Mouse (Mus musculus) embryo, embryonic 10 days (tissue): ENCODE measurements around the gene Tex48.

Source experiments
- DNase-seq: peaks from one replicate; pipeline ENCODE4 v3.0.0-alpha.2; 2015; ENCODE audit warnings: low spot score

Gene Tex48

DNA sequence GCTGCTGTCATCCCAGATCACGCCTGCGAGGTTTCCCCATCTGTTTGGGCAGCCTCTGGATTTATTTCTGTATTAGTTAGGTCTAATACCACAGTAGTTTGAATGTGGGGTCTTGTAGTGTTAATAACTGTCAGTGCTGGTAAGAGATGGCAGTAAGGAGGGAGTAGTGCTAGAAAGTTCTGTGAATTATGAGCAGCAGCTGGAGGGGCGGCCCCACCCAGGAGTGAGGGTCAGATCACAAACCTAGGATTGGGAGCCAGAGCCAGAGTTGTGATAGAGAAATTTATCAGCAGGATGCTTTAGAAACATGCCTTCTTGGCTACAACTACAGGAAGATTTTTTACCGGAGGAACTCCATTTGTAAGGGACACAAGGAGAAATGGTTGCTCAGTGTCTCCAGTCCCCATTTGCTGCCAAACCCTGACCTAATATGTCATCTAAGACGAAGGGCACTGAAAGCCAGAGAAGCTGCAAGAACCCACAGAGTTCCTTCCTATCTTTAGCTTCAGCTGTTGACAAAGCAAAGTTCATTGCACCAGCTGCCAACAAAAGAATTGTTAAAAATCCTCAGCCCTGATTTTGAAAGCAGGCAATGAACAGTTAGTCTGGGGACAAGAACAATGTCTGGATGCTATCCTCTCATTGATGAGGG lies 27.6 kb downstream of the Tex48 start:
- DNase-seq, result no peak

DNA sequence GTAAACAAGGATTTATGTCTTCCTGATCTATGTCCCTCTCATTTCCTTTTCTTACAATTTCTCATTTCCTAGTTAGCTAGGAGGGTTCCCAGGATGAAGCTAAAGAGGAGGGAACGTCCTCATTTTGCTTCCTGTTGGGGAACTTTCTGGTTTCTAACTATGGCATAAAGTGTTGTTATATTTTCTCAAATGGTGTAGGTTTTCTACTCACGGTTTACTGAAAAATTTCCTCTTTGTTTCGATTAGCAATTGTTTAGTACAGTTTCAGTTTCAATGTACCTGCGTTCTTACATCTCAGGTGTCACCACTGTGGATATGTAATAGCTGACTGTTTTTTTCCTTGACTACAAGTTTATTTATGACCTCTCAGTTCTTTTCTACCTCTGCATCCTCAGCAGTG lies 31.7 kb downstream of the Tex48 start:
- DNase-seq, result no peak

DNA sequence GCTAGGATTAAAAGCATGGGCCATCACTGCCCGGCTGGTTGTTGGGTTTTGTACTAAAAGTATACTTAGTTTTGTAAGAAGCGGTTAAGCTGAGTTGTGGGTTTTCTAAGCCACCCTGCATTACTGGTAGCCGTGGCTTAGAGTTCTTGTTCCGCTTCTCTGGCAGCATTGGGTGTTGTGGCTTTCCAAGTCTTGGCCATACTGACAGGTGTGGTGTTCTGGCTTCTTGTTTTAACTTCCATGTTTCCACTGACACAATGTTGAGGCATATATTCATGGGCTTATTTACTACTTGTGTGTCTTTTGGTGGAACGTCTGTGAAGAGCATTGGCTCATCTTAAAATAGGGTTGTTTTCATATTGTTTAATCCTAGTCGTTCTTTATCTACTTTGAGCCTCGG lies 32.2 kb downstream of the Tex48 start:
- DNase-seq, result no peak

DNA sequence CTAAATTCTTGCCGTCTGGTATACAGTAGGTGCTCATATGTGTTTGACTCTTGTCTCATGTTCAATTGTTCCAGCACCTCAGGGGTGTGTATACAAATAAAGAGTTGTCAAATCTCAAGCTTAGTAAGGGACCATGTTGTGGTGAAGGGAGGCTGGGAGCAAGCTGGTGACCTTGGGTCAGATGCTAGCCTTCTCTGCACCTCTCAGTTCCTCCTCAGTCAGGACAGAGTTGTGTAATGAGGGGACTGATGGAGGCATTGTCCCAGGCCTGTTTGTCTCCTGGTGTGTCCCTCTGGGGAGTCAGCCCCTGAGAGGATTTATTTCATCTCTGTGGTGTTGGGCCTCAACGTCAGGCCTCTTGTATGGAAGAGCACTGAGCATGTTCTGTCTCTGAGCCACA lies 36.0 kb downstream of the Tex48 start:
- no peak for DNase-seq

DNA sequence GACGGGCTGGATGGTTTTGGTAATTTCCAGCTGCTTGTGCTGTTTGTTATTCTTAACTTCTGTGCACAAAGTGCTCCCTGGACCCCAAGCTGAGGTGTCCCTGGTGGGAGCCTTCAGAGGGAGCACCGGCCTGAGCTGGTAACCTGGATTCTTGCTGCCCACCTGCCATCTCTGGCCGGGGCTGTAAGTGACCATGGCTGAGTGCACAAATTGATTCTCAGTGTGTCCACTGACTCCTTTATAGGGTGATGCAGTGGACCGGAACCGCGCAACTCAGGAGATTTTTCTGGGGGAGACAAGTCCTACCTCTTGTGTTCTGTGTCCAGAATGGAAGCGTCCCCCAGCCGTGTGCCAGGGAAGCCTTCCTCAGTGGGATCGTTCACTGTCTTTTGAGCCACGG lies 37.0 kb downstream of the Tex48 start:
- no peak for DNase-seq

DNA sequence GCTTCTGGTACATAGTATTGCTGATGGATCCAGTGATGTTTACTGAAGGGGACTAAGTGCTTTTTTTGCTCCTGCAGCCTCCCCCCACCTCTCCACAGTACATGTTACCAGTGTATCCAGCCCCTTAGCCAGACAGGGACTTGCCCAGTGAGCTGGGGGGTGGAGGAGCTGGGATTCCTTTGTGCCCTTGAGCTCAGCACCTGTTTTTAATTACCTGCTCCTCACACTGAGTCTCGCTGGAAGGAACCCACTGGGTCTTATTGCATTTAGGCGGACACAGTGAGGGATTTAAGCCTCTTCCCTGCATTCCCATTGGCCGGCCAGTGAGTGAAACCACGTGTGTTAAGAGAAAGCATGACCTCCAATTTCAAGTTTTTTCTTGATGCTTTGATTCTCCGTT lies 39.6 kb downstream of the Tex48 start:
- peak; percentile 83 for DNase-seq

DNA sequence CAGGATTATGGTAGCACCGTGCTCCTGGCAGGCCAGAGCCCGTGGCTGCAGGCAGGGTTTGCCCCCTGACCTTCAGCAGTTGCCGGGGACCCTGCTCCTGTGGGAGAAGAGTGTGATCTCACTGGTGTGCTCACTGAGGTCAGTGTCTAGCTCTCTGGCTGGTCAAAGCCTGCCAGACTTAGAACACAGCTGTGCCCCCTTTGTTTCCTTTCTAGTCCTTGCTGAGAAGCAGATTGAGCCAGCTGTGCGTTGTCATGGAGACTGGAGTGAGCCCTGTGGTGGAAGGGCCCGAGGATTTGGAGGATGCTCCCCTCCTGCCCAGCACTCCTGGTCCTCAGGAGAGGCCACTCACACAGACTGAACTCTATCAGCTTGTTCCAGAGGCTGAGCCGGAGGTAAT lies 42.1 kb downstream of the Tex48 start:
- DNase-seq, result peak; percentile 80

DNA sequence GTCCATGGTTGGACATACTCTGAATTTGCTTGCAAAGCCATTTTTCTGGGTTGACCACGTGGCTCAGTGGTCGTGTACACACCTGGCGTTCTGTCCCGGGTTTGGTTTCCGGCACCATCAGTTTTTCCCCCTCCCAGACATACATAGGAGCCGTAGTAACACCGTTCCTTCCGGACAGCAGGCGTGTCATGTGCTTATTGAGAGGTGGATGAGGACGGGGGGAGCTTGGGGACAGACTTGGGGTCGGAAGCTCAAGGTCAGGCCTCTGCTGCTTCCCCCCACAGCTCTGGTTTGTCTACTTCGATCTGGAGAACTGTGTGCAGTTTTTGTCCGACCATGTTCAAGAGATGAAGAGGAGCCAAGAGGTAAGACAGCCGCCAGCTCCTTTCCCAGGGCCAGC lies 42.6 kb downstream of the Tex48 start:
- DNase-seq, result no peak

DNA sequence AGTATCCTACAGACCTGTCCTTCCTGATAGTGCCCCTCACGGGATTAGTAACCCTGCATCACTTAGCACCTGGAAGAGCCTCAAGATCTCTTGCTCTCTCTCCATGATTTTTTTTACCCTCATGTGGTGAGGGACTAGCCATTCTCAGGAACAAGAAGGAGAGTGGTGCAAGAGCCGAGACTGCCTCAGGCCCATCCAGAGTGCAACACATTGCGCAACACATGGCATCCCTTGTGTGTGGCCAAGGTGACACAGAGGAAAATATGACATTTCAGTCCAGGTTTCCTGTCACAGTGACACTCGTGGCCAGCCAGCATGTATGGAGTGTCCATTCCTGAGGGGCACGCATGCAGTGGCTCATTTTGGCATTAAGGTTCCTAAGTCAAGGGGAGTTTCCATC lies 49.6 kb downstream of the Tex48 start:
- no peak for DNase-seq

DNA sequence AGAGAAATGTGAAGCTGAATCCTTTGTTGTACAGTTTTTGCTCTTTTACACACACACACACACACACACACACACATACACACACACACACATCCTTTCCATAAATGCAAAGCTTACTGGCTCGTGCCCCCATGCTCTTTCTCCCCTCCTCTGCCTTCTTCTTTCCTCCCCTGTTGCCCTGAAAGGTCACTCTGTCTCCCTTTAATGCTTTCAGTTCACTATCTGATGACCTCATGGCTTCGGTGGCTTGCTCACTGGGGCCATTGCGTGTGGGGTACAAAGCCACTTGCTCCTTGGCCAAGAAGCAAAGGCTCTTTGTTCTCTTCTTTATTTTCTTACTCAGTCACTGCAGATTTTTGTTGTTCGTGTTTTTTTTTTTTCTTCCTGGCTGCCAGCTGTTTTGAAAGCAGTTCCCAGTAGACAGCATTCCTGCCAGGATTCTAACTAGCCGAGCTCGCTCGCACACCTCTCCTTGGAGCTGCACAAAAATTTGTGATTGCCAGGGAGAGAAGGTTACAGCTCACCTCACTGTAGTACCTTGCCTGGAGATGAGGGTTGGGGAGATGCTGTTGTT lies 51.9 kb downstream of the Tex48 start:
- DNase-seq, result peak; percentile 59

DNA sequence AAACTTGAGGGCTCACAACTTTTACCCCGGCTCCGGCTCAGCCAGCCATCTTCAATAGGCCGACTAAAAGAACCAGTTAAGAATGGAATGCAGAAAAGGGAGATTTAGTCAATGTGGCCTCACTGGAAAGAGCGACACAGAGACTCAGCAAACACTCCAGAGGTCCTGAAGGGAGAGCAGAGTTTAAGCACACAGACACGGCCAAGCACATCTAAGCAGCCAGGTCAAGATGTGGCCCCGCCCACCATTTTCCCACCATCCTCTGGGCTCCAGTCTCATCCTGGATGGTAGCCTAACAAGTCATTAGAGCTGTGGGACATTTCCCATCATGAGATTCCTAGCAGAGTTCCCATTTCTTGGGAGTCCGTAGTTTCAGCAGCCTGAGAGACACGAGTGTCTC lies 52.9 kb downstream of the Tex48 start:
- DNase-seq, result no peak

DNA sequence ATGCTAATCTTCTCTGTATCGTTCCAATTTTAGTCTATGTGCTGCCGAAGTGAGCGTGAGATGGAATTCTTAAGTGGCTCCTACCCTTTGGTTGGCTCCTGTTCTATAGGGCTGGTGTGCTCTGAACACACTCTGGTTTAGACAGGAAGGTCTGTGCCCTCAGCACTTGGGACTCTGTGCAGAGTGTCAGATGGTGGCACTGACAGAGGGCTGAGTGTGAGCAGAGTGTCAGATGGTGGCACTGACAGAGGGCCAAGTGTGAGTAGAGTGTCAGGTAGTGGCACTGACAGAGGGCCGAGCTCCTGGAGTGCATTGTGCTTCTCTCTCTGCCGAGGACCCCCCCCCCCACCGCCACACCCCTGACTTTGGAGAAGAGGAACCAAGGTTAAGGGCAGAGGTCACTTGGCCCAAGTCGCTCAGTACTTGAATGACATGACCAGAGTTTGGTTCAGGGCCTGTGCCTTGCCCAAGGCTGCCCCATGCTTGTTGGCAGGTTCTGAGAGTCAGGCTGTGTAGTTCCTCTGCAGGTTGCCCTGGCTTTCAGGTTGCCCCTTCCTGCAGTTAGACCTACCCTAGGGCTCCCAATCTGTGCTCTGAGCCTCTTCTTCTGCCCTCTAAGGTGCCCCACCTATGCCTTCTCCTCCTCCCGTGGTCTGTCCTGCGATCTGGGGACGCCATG lies 54.4 kb downstream of the Tex48 start:
- DNase-seq, result no peak

DNA sequence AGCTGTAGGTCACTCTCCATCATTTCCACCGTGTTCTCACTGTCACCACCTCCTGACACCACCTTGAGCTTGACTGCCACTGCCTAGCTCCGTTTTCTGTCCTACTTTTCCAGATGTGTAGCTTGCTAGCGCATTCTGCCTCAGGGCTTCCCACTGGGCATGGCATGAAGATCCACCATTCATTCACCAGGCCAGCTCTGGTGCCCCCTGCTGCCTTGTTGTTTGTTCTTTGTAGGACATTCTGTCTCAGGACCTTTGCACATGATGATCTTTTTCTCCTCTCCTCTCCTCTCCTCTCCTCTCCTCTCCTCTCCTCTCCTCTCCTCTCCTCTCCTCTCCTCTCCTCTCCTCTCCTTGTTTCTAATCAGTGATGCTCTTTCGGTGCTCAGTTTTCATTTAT lies 59.5 kb downstream of the Tex48 start:
- no peak for DNase-seq

DNA sequence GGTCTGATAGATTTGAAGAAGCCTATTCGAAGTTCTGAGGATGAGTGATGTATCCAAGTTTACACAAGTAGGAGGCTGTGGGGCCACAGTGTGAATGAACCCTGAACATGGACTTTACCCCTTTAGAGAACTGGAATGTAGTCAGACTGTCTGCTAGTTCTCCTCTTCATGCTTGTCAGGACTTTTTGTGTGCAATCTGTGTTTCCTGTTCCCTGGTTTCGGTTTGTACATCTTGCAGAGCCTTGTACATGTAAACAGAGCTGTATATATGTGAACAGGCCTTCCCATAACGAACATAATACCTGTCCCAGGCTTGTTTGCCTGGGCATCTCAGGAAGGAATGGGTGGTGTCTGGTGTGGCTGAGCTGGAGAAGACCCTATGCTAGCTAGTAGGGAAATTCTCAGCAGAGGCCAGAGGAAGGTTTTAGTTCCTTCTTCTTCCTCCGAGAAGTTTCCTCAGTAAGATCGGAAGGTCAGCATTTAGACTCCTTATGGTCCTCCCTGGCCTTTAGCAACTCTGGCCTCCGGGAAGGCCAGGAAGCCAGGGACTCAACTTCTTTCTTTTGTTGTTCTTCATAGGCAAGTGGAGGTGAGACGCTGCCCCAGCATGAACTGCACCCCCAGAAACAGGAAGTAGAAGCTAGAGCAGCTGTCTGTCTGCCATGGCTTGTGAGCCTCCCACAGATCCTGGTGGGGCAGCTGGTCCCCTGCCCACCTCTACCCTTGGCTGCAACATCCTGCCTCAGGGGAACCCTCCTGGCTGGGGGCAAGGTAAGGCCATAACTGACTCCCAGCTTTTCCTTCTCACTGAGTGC lies 60.2 kb downstream of the Tex48 start:
- no peak for DNase-seq

DNA sequence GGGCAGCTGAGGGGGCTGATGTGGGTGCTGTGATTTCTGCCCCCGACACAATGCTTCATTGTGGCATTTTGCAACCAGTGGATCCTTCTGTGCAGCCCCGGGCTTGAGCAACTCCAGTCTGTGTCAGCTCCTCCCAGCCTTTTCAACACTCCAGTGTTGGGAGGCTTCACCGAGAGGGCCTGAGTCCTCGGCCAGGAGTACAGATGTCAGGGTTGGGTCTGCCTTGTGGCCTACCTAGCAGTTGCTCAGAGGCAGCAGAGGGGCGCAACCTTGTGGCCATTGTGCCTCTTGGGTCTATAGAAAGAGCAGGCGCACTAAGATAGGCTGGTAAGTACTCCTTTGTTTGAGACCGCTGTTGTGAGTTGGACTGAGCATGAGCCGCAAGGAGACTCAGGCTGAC lies 62.1 kb downstream of the Tex48 start:
- peak; percentile 45 for DNase-seq

DNA sequence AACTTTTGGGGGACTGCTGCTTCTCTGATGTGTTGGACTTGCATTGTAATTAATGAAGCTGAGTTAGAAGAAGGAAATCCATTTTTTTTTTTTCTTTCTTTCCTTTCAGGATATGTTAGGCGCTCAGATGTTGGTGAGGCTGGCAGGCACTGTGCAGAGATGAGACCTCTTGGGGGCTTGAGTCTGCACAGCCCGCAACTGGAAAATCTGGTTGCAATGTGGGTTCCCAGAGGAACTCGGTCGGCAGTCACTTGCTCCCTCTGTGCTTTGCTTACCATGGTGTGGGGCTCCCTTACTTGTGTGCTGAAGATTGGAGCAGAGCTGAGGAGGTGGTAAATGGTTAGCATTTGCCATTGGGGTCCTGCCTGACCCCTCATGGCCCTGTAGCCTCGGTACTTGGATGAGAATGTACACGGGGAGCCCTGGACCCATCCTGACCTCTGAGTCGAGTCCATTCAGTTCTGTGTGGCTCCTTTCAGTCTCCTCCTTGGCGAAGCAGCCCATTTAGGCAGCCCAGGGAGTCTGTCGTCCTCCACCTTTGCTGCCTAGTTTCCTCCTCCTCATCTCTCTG lies 63.0 kb downstream of the Tex48 start:
- no peak for DNase-seq

DNA sequence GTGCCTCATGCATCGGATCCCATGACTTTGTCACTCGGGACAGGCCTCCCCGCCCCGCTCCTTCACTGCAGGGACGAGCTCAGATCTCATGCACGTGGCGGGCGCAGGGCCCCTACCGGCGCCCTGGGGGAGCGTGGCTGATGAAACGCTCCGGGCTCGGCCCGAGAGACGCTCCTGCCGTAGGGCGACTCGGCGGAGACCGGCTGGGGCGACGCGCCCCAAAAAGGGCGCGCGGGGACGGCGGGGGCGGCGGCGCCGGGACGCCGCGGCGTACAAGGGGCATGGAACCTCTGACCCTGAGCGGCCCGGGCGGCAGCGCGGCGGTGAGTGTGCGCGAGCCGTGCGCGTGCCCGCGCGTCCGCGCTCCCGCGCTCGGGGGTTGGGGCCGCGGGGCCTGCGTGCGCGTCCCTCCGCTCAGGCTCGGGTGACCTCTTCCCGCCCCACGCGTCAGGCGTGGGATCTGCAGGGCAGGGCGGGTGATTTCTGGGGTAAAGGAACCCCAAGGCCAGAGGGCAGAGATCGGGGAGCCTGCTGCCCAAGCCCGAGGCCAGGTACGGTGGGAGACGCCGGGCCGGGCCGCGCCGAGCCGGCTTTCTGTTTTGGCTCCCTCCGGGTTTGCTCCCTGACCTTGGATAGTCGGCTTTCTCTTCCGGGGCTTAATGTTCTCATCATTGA lies 63.7 kb downstream of the Tex48 start, which contains the start of gene Tmem268:
Gene Tmem268, plus strand, starts transcription at position 375 of the 675 bp plus-strand sequence.
- peak; percentile 71 for DNase-seq

DNA sequence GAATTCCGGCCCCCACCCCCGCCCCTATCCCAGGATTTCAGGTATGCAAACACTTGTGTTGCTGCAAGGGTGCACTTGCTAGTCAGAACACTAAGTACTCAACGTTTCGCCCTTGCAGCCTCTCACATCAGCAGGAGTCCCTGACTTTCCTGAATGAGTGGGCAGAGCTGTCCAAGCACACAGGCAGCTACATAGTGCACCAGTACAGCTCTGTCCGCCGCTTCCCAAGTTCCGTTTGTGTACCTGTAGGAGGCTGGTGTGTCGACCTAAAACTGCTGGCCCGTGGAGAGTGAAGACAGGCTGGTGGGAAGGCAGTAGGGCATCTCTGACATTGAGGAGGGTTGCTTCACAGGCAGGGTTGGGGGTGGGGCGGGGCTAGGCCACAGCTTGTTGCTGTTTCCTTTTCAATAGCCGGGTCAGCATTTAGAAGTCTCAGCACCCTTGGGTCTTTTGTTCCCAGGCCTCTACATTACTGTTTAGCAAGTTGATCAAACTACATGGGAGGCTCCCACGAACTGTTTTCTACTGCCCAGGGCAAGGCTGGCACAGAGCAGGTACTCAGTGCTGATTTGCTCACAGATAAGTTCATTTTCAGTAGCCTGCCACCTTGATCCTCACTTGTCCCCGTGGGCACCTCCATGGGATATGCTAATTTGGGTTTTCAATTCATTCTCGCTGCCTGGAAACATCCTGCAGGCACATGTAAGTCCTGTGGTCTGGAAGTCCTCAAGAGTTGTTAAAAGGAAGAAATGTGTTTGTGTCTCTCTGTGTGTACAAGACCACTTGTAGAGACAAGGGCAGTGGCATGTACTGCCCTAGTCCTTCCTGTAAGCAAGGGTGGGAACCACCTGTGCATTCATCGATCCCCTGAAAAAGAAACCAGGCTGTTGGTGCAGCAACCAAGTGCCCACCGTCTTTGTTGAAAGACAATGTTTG lies 64.8 kb downstream of the Tex48 start:
- no peak for DNase-seq
